Mouse (Mus musculus): ENCODE measurements at regions not wholly inside any gene's neighbourhood (a gene's known extent, or its start where the extent isn't known, plus 50 kb on each side); places are given as distances from the start of the nearest gene placed in this dataset.

- ATAC-seq (replicated peaks; ENCODE audit: insufficient number of reproducible peaks, low FRiP score, low TSS enrichment): no peak
These were observed 68.0 kb upstream of the Foxo1 start for GRCm38 (mm10) chr3:52200106-52200505.

GRCm38 (mm10) chr3:52210556-52211302, 57.4 kb upstream of the Foxo1 start:
- WGBS (ENCODE audit: insufficient replicate concordance): 13% methylated on average over 24 of the region's 24 CpGs
- Histone ChIP-seq H3K9ac (ENCODE audit: low read depth, low read length) (0 out of 2 replicates have a peak overlapping the region, but pooled peaks have one; percentile 11), H3K27ac (ENCODE audit: low read depth, low read length) (no peak overlapping the region), H3K4me3 (ENCODE audit: low read depth, low read length) (peak overlapping the region; percentile 20), H3K36me3 (ENCODE audit: control insufficient read depth, insufficient read depth, low read length) (no peaks in the 10 kb centered on the region), H3K4me2 (peak overlapping the region; percentile 58), H3K9me3 (replicated peaks; ENCODE audit: control insufficient read depth, low read length) (no peaks in the 10 kb centered on the region), H3K4me1 (ENCODE audit: control insufficient read depth, insufficient read depth, low read length) (no peaks in the 10 kb centered on the region), H3K27me3 (ENCODE audit: control insufficient read depth, insufficient read depth, low read length) (no peaks in the 10 kb centered on the region)
- ATAC-seq (replicated peaks; ENCODE audit: insufficient number of reproducible peaks, low FRiP score, low TSS enrichment): no peak

More at GRCm38 (mm10) chr3:52200106-52200505, 68.0 kb upstream of the Foxo1 start:
- peaks cover 18% of the 10 kb centered on the region for H3K4me1 ChIP-seq (ENCODE audit: control insufficient read depth, insufficient read depth, low read length)
- H3K36me3 ChIP-seq (ENCODE audit: control insufficient read depth, insufficient read depth, low read length): no peaks in the 10 kb centered on the region
- no peak overlapping the region for H3K4me3 ChIP-seq (ENCODE audit: low read depth, low read length)
- H3K27ac ChIP-seq (ENCODE audit: low read depth, low read length): no peak overlapping the region
- H3K9ac ChIP-seq (ENCODE audit: low read depth, low read length): no peak overlapping the region
- no peaks in the 10 kb centered on the region for H3K27me3 ChIP-seq (ENCODE audit: control insufficient read depth, insufficient read depth, low read length)
- no peaks in the 10 kb centered on the region for H3K9me3 ChIP-seq (replicated peaks; ENCODE audit: control insufficient read depth, low read length)
- WGBS (ENCODE audit: insufficient replicate concordance): 53% methylated on average over 4 of the region's 4 CpGs
- H3K4me2 ChIP-seq: no peak overlapping the region

- Histone ChIP-seq H3K27me3 (ENCODE audit: control insufficient read depth, insufficient read depth, low read length) (no peaks in the 10 kb centered on the region), H3K9ac (ENCODE audit: low read depth, low read length) (0 out of 2 replicates have a peak overlapping the region, but pooled peaks have one; percentile 11), H3K4me2 (peak overlapping the region; percentile 58), H3K9me3 (replicated peaks; ENCODE audit: control insufficient read depth, low read length) (no peaks in the 10 kb centered on the region), H3K27ac (ENCODE audit: low read depth, low read length) (no peak overlapping the region), H3K4me3 (ENCODE audit: low read depth, low read length) (peak overlapping the region; percentile 20), H3K4me1 (ENCODE audit: control insufficient read depth, insufficient read depth, low read length) (no peaks in the 10 kb centered on the region), H3K36me3 (ENCODE audit: control insufficient read depth, insufficient read depth, low read length) (no peaks in the 10 kb centered on the region)
- ATAC-seq (replicated peaks; ENCODE audit: insufficient number of reproducible peaks, low FRiP score, low TSS enrichment): no peak
- 19% methylated on average over 6 of the region's 6 CpGs for WGBS (ENCODE audit: insufficient replicate concordance)
These were observed 56.8 kb upstream of the Foxo1 start for GRCm38 (mm10) chr3:52211303-52211695.

GRCm38 (mm10) chr3:52214114-52214513, 54.0 kb upstream of the Foxo1 start:
- no peak for ATAC-seq (replicated peaks; ENCODE audit: insufficient number of reproducible peaks, low FRiP score, low TSS enrichment)
- H3K4me2 ChIP-seq: no peak overlapping the region
- no peaks in the 10 kb centered on the region for H3K27me3 ChIP-seq (ENCODE audit: control insufficient read depth, insufficient read depth, low read length)
- H3K27ac ChIP-seq (ENCODE audit: low read depth, low read length): no peak overlapping the region
- H3K9me3 ChIP-seq (replicated peaks; ENCODE audit: control insufficient read depth, low read length): no peaks in the 10 kb centered on the region
- no peaks in the 10 kb centered on the region for H3K36me3 ChIP-seq (ENCODE audit: control insufficient read depth, insufficient read depth, low read length)
- WGBS (ENCODE audit: insufficient replicate concordance): 88% methylated on average over 7 of the region's 7 CpGs
- no peak overlapping the region for H3K9ac ChIP-seq (ENCODE audit: low read depth, low read length)
- no peak overlapping the region for H3K4me3 ChIP-seq (ENCODE audit: low read depth, low read length)
- H3K4me1 ChIP-seq (ENCODE audit: control insufficient read depth, insufficient read depth, low read length): no peaks in the 10 kb centered on the region

GRCm38 (mm10) chr3:52215083-52215482, 53.1 kb upstream of the Foxo1 start:
- WGBS (ENCODE audit: insufficient replicate concordance): 82% methylated on average over 9 of the region's 9 CpGs
- Histone ChIP-seq H3K9me3 (replicated peaks; ENCODE audit: control insufficient read depth, low read length) (no peaks in the 10 kb centered on the region), H3K4me2 (no peak overlapping the region), H3K4me1 (ENCODE audit: control insufficient read depth, insufficient read depth, low read length) (no peaks in the 10 kb centered on the region), H3K4me3 (ENCODE audit: low read depth, low read length) (no peak overlapping the region), H3K27me3 (ENCODE audit: control insufficient read depth, insufficient read depth, low read length) (no peaks in the 10 kb centered on the region), H3K36me3 (ENCODE audit: control insufficient read depth, insufficient read depth, low read length) (no peaks in the 10 kb centered on the region), H3K9ac (ENCODE audit: low read depth, low read length) (no peak overlapping the region), H3K27ac (ENCODE audit: low read depth, low read length) (no peak overlapping the region)
- ATAC-seq (replicated peaks; ENCODE audit: insufficient number of reproducible peaks, low FRiP score, low TSS enrichment): no peak
